Mouse (Mus musculus) ES-E14 (cell line): Measurements from ENCODE around the gene Macrod2.

ENCODE experiments used
- MAFK ChIP-seq: IDR thresholded peaks from 2 replicates; pipeline ENCODE4 v1.6.1; 2014; ENCODE audit warnings: mild to moderate bottlenecking, low read depth, low read length, inconsistent platforms; ENCODE audit not compliant: insufficient read depth
- ZC3H11A ChIP-seq: IDR thresholded peaks from 2 replicates; pipeline ENCODE4 v1.6.1; 2012; ENCODE audit warnings: low read depth, mild to moderate bottlenecking, inconsistent platforms, low read length, borderline replicate concordance

- peak; percentile 49; the same call in 1 of the 2 replicates for TF ChIP-seq ZC3H11A
- no peak for TF ChIP-seq MAFK
These were observed 276.0 kb downstream of the Macrod2 start, which contains the start of gene Flrt3 for GRCm38 (mm10) chr2:140670963-140671702.
